In genomic region chr6:36931473-36931872, GRCm38 (mm10) we compare ENCODE assay signal across 16 mouse cellular contexts.
DNase-seq lines count a peak whose midpoint lies in the region; ATAC-seq and TF ChIP-seq lines count a peak whose summit lies in the region.
"Had no signal": no experiment of that assay in that cellular context is flagged by ENCODE, and none has a peak within 500 bp of the region (broad histone marks: within the 10 kb centered on the region; RNA-seq: fewer than 3 reads in every experiment).

No protein-coding gene starts in this region.

- ATAC-seq in cerebellum, adult (ENCODE audit: insufficient number of reproducible peaks, low FRiP score, low TSS enrichment), result no peak
- ATAC-seq in hindbrain, postnatal 0 days, result peak; percentile 81
- ATAC-seq in midbrain, embryonic 13.5 days, result 0 out of 2 replicates have a peak, but pooled peaks have one; percentile 50
- ATAC-seq in liver, embryonic 11.5 days (replicated peaks; ENCODE audit: low FRiP score), result no peak
- ATAC-seq: CD4-positive, CD25-positive, alpha-beta regulatory T cell, adult 4 months had no signal

- peak; percentile 72 to 84 for DNase-seq in cerebellum, postnatal 10 days
- peak; percentile 72 for DNase-seq in hindbrain, postnatal 0 days (ENCODE audit: low spot score)
- DNase-seq in hindbrain, embryonic 10.5 days (ENCODE audit: low spot score), result no peak
- DNase-seq in liver, embryonic 11.5 days (ENCODE audit: low spot score), result no peak
- no peak for DNase-seq in frontal cortex, postnatal 10 days (ENCODE audit: low spot score in 2 of 2)
- no peak for DNase-seq in adrenal gland, postnatal 36 days
- DNase-seq: cerebellum, adult 18-20 months; gastrocnemius, postnatal 25 days; kidney, adult 18-20 months; kidney, postnatal 36 days; layer of hippocampus, adult 9-11 months; lung, postnatal 10 days had no signal

- H3K27me3 ChIP-seq in hindbrain, postnatal 0 days (ENCODE audit: insufficient read depth, low read length), result no peaks in the 10 kb centered on the region
- no peaks in the 10 kb centered on the region for H3K27me3 ChIP-seq in hindbrain, embryonic 10.5 days (ENCODE audit: insufficient read depth, poor library complexity, severe bottlenecking)
- H3K27me3 ChIP-seq in midbrain, embryonic 13.5 days, result no peaks in the 10 kb centered on the region
- H3K27me3 ChIP-seq in liver, embryonic 11.5 days (replicated peaks; ENCODE audit: control insufficient read depth, insufficient read depth, low read length), result no peaks in the 10 kb centered on the region

- H3K4me3 ChIP-seq in hindbrain, postnatal 0 days (ENCODE audit: low read length), result no peak overlapping the region
- H3K4me3 ChIP-seq in hindbrain, embryonic 10.5 days, result no peak overlapping the region
- no peak overlapping the region for H3K4me3 ChIP-seq in midbrain, embryonic 13.5 days (replicated peaks)
- no peak overlapping the region for H3K4me3 ChIP-seq in liver, embryonic 11.5 days (ENCODE audit: low read depth, low read length)

- H3K9ac ChIP-seq in hindbrain, postnatal 0 days (replicated peaks; ENCODE audit: low read length), result no peak overlapping the region
- H3K9ac ChIP-seq in midbrain, embryonic 13.5 days (replicated peaks), result no peak overlapping the region
- H3K9ac ChIP-seq in liver, embryonic 11.5 days (ENCODE audit: low read depth, low read length), result no peak overlapping the region

- no peak overlapping the region for H3K4me2 ChIP-seq in hindbrain, postnatal 0 days (ENCODE audit: low read depth, low read length)
- H3K4me2 ChIP-seq in midbrain, embryonic 13.5 days (replicated peaks), result no peak overlapping the region
- no peak overlapping the region for H3K4me2 ChIP-seq in liver, embryonic 11.5 days

- 36% methylated on average over 4 of the region's 4 CpGs for WGBS in hindbrain, postnatal 0 days
- WGBS in hindbrain, embryonic 10.5 days, result 62% methylated on average over 4 of the region's 4 CpGs
- 34% methylated on average over 4 of the region's 4 CpGs for WGBS in midbrain, embryonic 13.5 days
- 69% methylated on average over 4 of the region's 4 CpGs for WGBS in liver, embryonic 11.5 days

- H3K9me3 ChIP-seq in hindbrain, postnatal 0 days (ENCODE audit: low read length), result no peaks in the 10 kb centered on the region
- H3K9me3 ChIP-seq in hindbrain, embryonic 10.5 days, result no peaks in the 10 kb centered on the region
- no peaks in the 10 kb centered on the region for H3K9me3 ChIP-seq in midbrain, embryonic 13.5 days
- H3K9me3 ChIP-seq in liver, embryonic 11.5 days (ENCODE audit: control insufficient read depth, low read length), result no peaks in the 10 kb centered on the region
- H3K9me3 ChIP-seq: G1E had no signal

- TF ChIP-seq CTCF in hindbrain, postnatal 0 days (IDR thresholded peaks at IDR 0.05; ENCODE audit: low read depth), result no peak

- no peaks in the 10 kb centered on the region for H3K36me3 ChIP-seq in hindbrain, postnatal 0 days (ENCODE audit: insufficient read depth, low read length)
- no peaks in the 10 kb centered on the region for H3K36me3 ChIP-seq in hindbrain, embryonic 10.5 days
- H3K36me3 ChIP-seq in midbrain, embryonic 13.5 days, result no peaks in the 10 kb centered on the region
- no peaks in the 10 kb centered on the region for H3K36me3 ChIP-seq in liver, embryonic 11.5 days (ENCODE audit: control insufficient read depth, insufficient read depth, low read length)
- H3K36me3 ChIP-seq: G1E had no signal

- no peak overlapping the region for H3K27ac ChIP-seq in hindbrain, postnatal 0 days
- no peak overlapping the region for H3K27ac ChIP-seq in hindbrain, embryonic 10.5 days
- H3K27ac ChIP-seq in midbrain, embryonic 13.5 days, result peak overlapping the region; percentile 39; the same call in 1 of the 2 replicates
- no peak overlapping the region for H3K27ac ChIP-seq in liver, embryonic 11.5 days (ENCODE audit: low read depth, low read length)

- H3K4me1 ChIP-seq in hindbrain, postnatal 0 days (ENCODE audit: insufficient read depth, low read length), result no peaks in the 10 kb centered on the region
- peaks cover 14% of the 10 kb centered on the region for H3K4me1 ChIP-seq in hindbrain, embryonic 10.5 days (replicated peaks)
- H3K4me1 ChIP-seq in midbrain, embryonic 13.5 days (replicated peaks), result peaks cover 10% of the 10 kb centered on the region
- H3K4me1 ChIP-seq in liver, embryonic 11.5 days (replicated peaks; ENCODE audit: control insufficient read depth, insufficient read depth, low read length), result no peaks in the 10 kb centered on the region

Comparison
In these comparisons a context has a peak if more than half of its experiments do, and no peak if none do; other contexts are left out.
1. DNase-seq: peak in cerebellum, postnatal 10 days (2 of 2) and hindbrain, postnatal 0 days (single experiment); none in hindbrain, embryonic 10.5 days (single experiment), liver, embryonic 11.5 days (single experiment), frontal cortex, postnatal 10 days (0 of 2) and adrenal gland, postnatal 36 days (0 of 2).
2. ATAC-seq: peak in hindbrain, postnatal 0 days (single experiment) and midbrain, embryonic 13.5 days (single experiment); none in cerebellum, adult (single experiment) and liver, embryonic 11.5 days (single experiment).